Mouse (Mus musculus) heart, adult 18-20 months (tissue): Measurements from ENCODE around the gene Pdia2. TPM values are rescaled to one million over a fixed set of nuclear protein-coding genes. Genes with fewer than 3 reads are reported as not detected.

Source experiments
- DNase-seq, 2 experiments: peaks; one replicate each; pipeline ENCODE4 v3.0.0; 2021 to 2022; ENCODE audit warnings: mixed read lengths in 1 of 2
- long read RNA-seq, 2 experiments: library from polyadenylated mRNA; stranded (forward); transcript quantifications; one replicate each; pipeline ENCODE4 v2.0.0; 2021
- total RNA-seq, 2 experiments: library from RNA; stranded (reverse); gene quantifications; 2 replicates each; pipeline ENCODE4 v1.2.3; 2021

The Pdia2 gene
- not detected for total RNA-seq
- long read RNA-seq, experiment 1 = 0 reads
- long read RNA-seq, experiment 2 = 0 reads

DNA sequence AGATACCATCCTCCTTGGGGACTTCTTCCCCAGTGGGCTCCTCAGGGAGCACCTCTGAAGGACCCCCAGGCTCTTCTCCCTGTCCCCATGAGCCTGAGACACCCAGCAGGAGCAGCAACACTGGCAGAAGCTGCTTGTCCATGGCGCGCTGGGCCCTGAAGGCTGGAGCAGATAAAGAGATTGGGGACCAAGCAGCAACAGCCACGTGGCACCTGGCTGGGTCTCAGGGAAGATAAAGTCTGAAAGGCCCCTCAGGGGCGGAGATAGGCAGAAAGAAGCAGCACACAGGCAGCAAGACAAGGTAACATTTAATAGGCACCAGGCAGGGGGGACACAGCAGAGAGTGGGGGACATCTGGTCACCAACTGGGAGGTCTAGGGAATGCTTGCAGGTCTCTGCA lies at the start of gene Pdia2:
Gene Pdia2 (minus strand): TSS at position 196 of the 400 bp plus-strand sequence.
- no peak for DNase-seq

DNA sequence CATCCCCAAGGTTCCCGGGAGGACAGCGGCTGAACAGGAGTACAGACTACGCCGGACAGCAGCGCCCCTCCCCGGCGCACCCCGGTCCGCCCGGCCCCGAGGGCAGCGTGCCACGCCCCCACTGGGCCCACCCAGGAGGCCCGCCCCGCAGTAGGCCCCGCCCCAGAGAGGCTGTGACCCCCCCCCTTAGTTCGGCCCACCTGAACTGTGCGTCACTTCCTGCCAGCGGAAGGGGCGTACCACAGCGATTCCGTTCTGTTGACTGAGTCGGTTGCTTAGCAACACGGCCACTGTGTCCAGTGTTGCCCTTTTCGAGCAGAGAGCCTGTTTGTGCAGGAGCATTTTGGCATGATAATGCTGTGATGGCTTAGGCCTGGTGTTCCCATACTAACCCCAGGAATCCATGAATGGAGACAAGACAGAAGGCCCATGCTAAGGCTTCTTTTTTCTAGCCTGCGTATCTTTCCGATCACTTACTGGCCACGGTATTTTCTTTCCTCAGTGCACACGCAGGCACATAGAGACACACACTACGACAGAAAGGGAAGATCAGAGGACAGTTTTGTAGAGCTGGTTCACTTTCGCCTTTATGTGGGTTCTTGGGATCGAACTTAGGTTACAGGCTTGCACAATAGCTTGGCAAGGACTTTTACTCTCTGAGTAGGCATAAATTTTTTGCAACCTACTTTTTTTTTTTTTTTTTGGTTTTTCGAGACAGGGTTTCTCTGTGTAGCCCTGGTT lies 45.4 kb upstream of the Pdia2 start, which contains the start of gene Fam234a:
Gene Fam234a (minus strand): TSS at position 142 of the 741 bp plus-strand sequence.
- peak; percentile 96 to 97 for DNase-seq

DNA sequence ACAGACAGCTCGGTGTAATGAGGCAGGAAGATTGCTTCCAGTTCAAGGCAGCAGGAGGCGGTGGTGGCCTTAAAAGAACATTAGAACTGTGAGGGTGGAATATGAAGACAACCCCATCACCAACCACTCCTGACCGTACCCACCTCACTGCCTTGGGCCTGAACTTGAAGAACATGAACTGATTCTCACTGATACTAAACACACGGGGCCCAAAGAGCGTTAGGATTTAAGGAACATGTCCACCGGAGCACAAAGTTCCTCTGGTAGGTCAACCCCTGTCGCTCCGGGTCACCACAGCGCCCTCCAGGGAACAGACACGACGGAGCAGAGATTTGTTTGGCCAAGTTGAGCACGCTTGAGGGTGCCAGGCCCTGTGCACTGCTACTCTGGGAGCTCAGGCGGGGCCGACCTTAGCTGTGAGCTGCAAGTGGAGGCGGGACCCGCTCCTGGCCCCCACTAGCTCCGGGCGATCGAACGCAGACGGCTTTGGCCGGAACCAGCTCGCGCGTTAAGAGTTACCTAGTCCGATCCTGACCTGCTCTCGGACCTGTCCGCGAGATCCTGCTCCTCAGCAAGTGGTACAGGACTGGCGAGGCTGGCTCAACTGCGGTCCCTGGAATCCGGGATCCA lies 44.7 kb upstream of the Pdia2 start:
- DNase-seq = peak; percentile 77 to 82

DNA sequence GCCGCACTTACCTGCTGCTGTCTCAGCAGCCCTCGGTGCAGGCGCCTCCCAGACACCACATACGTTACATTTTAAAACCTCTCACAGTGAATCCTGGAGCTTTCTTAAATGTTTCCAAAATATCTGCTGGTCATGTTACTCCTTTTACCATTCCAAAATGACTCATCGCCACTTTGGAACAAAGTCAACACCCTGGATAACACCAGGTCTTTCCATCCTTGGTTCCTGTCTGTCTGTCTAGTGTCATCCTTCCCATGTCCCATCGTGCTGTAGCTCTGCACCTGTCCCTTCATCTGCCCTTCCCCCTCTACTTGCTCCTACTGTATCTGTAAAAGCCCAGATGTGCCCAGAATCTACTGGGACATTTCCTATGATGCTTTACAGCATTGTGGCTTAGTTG lies 42.1 kb upstream of the Pdia2 start:
- DNase-seq = no peak

DNA sequence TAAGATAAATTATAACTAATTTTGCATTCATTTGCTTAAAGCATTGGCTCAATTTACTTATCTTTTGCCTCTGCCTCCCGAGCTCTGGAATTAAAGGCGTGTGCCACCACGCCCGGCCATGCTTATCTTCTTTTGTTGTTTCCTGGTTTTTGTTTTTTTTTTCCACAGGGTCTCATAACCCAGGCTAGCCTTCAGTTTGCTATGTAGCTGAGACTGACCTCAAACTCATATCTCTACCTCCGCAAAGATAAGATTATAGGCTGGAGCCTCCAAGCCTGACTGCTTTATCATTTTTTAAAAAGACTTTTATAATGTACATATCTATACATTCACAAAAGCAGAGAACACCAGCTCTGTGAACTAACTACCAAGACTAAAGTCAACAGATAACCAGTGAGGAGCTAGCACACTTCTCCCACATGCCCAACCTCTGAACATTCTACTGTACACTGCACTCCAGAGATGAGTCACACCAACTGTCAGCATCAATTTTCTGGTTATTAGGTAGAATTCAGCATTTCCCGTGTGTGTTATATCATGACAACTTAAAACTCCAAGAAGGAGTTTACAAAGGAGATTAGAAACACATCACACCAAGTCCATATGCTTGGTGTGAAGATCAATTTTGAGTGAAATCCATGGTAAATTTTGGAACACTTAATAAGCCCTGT lies 41.4 kb upstream of the Pdia2 start:
- DNase-seq = no peak

DNA sequence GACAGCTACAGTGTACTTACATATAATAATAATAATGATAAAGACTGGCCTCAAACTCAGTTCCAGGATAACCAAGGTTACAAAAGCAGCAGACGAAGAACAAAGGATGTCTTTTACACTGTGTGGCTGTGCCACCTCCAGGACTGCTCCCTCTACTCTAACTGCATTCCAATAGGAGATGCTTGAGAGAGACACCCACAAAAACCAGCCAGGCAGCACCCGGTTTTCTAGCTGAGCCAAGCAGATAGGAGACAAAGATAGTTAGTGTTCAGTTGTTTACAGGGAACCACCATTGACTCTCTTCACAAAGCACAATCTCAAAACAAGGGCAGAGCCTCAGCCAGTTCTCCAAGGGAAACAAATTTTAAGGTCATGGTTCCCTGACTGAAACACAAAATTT lies 40.7 kb upstream of the Pdia2 start:
- no peak for DNase-seq

DNA sequence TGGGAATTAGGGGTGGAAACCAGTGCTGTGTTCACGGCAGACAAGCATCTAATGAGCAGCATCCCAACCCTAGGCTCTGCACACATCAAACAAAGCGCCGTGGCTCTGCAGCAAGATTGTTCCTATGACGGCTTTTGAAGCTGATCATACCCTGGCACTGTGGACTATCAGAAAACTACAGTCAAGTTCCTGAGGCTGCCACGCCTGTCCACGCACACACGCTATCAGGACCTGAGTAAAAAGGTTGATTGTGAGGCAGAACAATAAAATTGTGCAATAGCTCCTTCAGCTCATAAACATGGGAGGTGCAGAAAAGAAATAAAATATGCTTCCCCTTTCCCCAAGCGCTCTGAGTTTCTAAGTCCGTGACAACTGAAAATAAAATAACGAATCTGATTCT lies 38.8 kb upstream of the Pdia2 start:
- DNase-seq = no peak

DNA sequence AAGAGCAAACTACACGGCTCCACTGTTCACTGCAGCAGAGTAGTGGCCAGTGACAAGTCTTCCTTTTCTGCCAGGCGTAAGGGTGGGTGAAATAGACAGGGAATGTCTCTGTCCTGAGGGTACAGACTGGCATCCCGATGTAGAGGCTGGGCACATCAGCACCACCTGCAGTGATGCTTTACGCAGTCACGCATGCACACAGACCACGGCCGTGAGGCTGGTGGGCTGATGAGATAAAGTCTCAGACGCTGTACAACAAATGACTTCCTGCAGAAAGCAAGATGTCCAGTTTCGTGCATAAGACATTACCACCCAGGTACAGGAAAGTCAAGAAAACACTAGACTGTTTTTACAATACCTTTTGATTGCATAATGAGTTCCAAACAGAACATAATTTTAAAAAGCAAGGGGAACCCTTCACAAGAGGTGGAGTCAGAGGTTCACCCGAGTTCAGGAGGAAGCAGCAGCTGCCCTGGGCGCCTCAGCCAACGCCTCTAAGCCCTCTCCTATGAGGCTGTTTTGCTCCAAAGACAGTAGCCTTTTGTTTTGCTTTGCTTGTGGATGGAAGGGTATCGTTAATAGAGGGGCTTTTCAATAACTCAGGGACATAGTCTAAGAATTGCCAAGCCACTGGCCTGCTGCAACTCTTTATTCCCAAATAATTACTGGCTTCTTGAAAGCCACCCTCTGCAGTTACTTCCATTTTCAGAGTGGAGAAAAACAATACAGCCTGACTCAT lies 36.4 kb upstream of the Pdia2 start:
- peak; percentile 31 to 39 for DNase-seq

DNA sequence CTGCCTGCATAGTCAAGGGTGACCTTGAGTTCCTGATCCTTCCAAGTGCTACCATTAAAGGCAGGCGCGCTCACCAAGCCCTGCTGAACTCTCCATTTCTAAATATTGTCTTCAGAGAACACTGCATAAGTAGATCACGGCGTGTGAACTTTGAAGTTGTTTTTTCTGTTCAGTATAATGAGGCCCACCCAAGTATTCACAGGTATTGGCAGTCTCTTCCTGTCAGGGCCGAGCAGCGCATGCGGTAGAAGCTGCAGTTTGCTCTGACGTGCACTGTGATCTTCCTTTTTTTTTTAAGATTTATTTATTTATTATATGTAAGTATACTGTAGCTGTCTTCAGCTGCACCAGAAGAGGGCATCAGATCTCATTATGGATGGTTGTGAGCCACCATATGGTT lies 35.5 kb upstream of the Pdia2 start:
- no peak for DNase-seq

DNA sequence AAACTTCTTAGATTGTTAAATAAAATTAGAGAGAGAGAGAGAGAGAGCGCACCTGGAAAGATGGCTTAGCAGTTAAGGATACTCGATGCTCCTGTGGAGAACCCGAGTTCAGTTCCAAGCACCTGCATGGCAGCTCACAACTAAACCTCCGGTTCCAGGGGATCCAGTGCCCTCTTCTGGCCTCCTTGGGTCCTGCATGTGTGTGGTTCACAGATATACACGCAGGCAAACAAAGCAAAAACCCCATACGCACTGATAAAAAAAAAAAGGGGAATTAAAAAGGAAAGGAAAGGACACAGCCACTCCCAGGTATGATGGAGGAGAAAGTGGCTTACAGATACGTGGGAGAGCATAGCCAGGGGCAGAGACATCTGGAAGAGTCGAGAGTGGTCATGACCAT lies 34.0 kb upstream of the Pdia2 start:
- no peak for DNase-seq

DNA sequence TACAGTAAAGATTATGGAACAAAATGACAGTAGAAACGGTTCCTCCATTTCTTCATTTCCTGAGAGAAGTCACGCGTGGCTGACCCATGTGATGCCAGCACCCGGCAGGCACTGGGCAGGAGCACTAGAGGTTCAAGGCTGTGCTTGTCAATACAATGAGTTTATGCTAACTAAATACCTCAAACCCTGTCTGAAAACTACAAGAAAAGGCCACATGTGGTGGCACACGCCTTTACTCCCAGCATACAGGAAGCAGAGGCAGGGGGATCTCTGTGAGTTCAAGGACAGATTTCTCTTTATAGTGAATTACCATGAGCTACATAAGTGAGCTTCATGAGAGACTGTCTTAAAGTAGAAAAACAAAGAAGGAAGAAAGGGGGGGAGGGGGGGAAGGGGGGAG lies 32.3 kb upstream of the Pdia2 start:
- DNase-seq = no peak

DNA sequence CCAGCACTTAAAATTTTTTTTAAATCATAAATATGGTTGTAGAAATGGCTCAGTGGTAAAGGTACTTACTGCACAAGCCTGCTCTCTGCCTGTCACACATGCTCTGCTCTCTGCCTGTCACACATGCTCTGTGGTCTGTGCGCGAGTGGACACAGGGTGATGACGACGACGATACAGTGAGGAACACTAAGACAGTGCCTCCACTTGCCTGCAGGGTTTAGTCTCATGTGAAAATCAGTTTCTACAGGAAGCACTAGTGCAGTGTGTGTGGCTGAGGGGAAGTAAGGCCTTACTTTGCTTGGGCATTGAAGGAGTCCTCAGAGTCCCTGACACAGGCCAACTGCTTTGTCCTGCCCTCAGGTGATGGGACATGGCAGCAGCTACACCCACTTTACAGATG lies 30.9 kb upstream of the Pdia2 start:
- DNase-seq = no peak

DNA sequence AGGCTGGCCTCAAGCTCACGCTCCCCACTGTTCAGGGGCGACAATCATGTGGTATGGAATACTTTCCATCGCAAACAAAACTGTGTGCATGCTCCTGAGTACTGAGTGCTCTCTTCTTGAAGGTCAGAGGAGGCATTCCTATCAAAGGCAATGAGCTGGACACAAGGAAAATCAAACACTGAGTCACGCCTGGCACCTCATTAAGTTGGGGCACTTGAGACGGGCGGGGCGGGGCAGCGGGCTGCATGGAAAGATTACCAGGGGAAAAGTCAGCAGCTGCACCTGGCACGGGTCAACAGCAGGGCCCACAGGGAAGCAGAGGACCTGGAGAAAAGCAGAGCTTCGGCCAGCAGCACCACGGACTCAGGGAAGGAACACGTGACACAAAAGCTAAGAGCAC lies 26.3 kb upstream of the Pdia2 start:
- DNase-seq = no peak

DNA sequence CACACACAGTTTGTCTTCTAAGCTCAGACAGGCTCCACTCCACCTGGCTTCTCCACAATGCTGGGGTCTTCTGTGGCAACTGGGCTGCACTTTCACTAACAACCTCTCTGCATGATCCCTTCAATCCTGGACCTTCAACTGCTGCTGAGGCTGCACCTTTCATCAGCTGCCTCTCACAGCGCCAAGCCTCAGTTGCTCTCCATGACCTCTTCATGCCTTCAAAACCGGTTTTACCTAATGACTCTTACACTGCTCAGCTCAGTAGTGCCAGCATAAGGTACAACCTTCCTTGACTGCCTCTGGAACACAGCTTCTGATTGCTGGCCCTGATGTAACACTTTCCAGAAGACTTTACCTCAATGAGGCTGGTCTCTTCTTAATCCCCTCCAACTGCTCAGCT lies 22.6 kb upstream of the Pdia2 start:
- DNase-seq = no peak

DNA sequence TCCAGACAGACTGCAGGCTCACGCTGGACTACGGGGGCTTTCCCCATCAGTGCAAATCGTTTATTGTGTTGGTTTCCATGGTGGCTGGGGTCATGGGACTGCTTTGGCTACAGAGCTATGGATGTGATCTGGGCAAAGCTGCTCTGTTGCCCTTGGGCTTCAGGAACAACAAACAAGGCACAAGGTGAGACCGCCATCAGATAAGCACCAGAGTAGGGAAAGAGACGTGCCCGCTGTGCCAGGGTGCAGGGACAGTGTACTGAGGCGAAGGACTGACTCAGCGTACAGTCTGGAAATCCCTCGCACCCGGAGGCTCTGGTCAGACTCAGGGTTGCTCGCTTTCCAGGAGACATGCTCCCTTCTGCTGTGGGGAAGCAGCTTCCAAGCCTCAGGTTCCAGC lies 13.8 kb upstream of the Pdia2 start:
- no peak for DNase-seq

DNA sequence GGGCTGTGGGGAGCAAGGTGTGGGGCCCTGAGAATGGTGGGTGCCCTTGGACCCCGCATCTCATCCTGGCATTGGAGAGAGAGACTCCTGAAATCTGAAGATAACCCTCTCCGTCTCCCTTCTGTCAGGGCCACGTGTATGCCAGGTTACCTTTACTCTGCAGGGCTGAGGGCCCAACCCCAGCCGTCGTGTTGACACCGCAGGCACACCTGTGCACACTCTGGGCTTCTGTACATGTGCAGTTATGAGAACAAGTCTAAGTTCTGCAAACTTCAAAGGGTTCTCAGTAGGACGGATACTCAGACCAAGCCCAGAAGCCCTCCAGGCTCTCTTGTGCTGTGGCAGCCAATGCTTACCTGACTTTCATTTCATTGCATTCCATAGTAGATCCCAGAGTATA lies 13.4 kb upstream of the Pdia2 start:
- no peak for DNase-seq

DNA sequence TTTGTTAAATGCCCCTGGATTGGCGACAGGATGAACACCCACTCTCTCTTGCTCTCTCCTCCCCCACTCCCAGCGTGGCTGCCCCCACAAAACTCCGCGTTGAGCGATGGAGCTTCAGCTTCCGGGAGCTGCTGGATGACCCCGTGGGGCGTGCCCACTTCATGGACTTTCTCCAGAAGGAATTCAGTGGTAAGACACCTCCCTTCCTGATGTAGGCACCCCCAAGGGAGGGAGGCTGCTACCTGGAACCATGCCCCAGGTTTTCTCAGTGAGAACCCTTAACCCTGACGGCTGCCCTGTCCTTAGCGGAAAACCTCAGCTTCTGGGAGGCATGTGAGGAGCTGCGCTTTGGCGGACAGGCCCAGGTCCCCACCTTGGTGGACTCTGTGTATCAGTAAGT lies 8.8 kb upstream of the Pdia2 start, which contains the start of gene Arhgdig:
Gene Arhgdig (minus strand): TSS at position 101 of the 400 bp plus-strand sequence.
- DNase-seq = no peak

DNA sequence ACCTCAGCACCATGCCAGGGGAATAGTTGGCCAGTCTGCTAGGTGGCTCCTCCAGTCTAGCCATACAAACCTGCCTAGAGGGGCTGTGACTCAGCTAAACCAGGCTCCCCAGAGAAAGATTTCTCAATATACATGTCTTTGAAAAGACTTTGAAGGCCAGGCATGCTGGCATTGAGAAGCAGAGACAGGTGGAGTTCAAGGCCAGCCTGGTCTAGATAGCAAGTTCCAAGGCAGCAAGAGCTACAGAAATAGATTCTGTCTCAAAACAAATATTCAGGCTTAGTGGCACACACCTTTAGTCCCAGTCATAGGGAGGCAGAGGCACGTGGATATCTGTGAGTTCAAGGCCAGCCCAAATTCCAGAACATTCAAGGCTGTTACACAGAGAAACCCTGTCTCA lies 7.5 kb upstream of the Pdia2 start:
- no peak for DNase-seq

DNA sequence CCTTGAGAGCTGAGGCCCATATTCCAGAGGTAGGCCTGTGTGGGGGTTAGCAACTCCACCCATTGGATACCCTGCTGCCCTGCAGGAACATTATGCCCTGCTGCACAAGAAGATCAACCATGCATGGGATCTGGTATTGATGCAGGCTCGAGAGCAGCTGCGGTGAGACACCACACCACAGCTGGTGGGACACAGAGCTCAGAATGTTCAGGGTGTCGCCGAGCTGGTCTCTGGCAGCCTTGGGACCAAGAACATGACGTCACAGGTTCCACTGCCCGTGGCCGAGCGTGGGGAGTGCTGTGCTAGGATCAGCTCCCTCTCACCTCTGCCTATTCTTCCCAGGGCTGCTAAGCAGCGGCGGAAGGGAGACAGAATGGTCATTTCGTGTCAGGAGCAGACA lies 5.9 kb upstream of the Pdia2 start:
- DNase-seq = no peak

DNA sequence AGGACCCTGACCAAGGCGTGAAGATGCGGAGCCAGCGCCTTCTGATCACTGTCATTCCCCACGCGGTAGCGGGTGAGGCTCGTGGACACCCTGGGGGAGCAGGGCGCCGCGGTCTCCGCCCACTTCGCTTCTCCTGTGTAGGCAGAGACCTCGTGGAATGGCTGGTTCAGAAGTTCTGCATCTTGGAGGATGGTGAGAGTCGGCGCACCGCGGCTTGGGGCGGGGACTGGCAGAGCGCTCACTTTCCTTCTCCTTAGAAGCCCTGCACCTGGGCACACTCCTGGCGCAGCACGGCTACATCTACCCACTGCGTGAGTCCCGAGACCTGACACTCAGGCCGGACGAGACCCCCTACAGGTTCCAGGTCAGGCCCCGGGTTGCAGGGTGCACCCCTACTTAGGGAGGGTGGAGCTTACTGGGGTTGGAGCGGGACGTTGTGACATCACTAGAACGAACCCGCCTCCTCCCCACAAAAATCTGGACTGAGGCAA lies 4.5 kb upstream of the Pdia2 start:
- DNase-seq = peak; percentile 16 to 38

DNA sequence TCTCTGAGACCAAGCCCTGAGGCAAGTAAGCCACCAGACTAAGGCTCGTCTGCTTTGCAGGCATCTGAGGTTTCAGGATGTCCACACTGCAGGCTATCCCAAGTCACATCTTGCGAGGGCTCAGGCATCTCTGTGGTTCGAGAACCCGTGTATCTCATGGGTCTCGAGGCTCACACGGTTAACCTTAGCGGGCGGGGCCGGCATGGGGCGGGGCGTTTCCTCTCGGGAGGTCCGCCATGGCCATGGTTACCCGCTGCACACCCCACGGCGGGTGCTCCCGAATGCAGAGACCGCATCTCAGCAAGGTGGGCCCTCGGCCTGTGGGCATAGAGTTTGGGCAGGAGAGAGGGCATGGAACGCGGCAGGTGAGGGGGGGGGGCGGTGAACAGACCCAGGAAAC lies 3.9 kb upstream of the Pdia2 start, which contains the start of gene Rgs11:
Gene Rgs11 (plus strand): TSS at position 215 of the 400 bp plus-strand sequence.
- peak in 1 of 2 experiments; percentile 47 for DNase-seq

DNA sequence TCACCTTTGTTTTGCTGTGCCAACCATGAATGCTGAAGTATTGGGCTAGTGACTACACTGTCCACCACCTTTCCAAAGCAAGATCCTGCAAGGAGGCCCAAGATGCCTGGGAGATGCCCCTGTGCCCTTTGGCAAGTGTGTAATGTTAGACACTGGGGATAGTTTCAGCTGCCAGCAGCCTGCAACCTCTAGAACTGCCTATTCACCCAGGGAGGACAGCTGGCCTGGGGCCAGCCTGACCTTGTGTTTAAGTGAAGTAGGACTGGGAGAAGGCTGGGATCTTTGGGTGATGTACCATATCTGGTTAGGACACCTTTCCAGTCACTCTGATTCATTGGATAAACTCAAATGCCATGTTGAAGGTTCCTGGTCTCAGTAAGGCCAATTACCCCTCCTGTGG lies 3.1 kb upstream of the Pdia2 start:
- DNase-seq = no peak
